Comparison of ENCODE assay signal across 21 mouse cellular contexts in the genomic region with DNA sequence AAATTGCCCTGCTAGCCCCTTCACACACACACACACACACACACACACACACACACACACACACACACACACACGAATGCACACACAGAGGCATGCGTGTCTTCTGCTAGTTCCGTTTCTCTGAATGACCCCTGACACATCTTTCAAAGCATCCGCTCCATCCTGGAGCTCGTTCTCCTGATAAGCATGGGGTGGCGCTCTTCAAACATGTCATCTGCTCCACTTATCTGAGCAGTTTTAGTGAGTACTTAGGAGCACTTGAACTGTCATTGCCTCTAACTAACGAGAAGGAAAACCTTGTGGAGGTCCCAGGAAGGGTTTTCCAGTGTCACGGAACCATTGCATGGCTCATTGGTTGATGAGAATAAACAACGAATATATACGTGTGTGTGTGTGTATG. TPM values are rescaled to one million over a fixed set of nuclear protein-coding genes. Genes with fewer than 3 reads are reported as not detected.
DNase-seq lines count a peak whose midpoint lies in the region; ATAC-seq and TF ChIP-seq lines count a peak whose summit lies in the region.
"Had no signal": no experiment of that assay in that cellular context is flagged by ENCODE, and none has a peak within 500 bp of the region (broad histone marks: within the 10 kb centered on the region; RNA-seq: fewer than 3 reads in every experiment).

No protein-coding gene starts in this region.

- no peaks in the 10 kb centered on the region for H3K27me3 ChIP-seq in heart, adult 2 months (ENCODE audit: control insufficient read depth, insufficient read depth, low read length)
- H3K27me3 ChIP-seq in heart, embryonic 11.5 days (ENCODE audit: control insufficient read depth, insufficient read depth, low read length) = peaks cover 16% of the 10 kb centered on the region
- H3K27me3 ChIP-seq: CH12.LX; embryonic facial prominence, embryonic 15.5 days had no signal

- DNase-seq in heart, adult 2 months = no peak
- DNase-seq in heart, postnatal 25 days (ENCODE audit: low spot score) = no peak
- peak; percentile 14 for DNase-seq in heart, postnatal 4 days
- DNase-seq in ES-CJ7 (ENCODE audit: low read depth, low spot score) (peak; percentile 22), MEL-GATA-1-ER (ENCODE audit: extremely low read depth, low read depth) (peak; percentile 52)
- no peak for DNase-seq in layer of hippocampus, adult 8-10 months (ENCODE audit: low spot score in 2 of 2)
- DNase-seq: adrenal gland, adult 8-10 months; cerebellum, adult 11 months; cerebellum, adult 8-10 months; cerebellum, postnatal 14 days; embryo, embryonic 11 days had no signal

- ATAC-seq in heart, embryonic 11.5 days (replicated peaks; ENCODE audit: insufficient number of reproducible peaks, low FRiP score, low TSS enrichment) = no peak
- ATAC-seq: forebrain, embryonic 14.5 days; intestine, embryonic 16.5 days had no signal

- 44% methylated on average over 10 of the region's 10 CpGs for WGBS in heart, adult 2 months
- 54% methylated on average over 10 of the region's 10 CpGs for WGBS in heart, embryonic 11.5 days (ENCODE audit: insufficient replicate concordance)

- peak; percentile 39 for TF ChIP-seq CTCF in heart, adult 2 months (IDR thresholded peaks at IDR 0.05)

- no peaks in the 10 kb centered on the region for H3K79me2 ChIP-seq in heart, adult 2 months (replicated peaks; ENCODE audit: control insufficient read depth, insufficient read depth, low read length)

- no peaks in the 10 kb centered on the region for H3K9me3 ChIP-seq in heart, embryonic 11.5 days (replicated peaks; ENCODE audit: control insufficient read depth, low read length)
- H3K9me3 ChIP-seq: embryonic facial prominence, embryonic 15.5 days; forebrain, embryonic 10.5 days; heart, embryonic 15.5 days; hindbrain, embryonic 10.5 days had no signal

- TF ChIP-seq POLR2A in heart, adult 2 months (IDR thresholded peaks at IDR 0.05; ENCODE audit: insufficient read depth, low read depth, low read length) = no peak

- intact Hi-C loops in heart, adult 2 months (cut with DNase I) = loop anchor here (5.0 kb wide), 1 partner anchor 154 kb away; no protein-coding TSS in a partner anchor
- intact Hi-C loops in heart, postnatal 25 days (cut with DNase I) = loop anchor here (10.0 kb wide), 1 partner anchor 157 kb away; no protein-coding TSS in a partner anchor

- TF ChIP-seq EP300 in heart, adult 2 months (IDR thresholded peaks at IDR 0.05; ENCODE audit: insufficient read depth, low read depth, low read length) = no peak

- no peak overlapping the region for H3K9ac ChIP-seq in heart, adult 2 months (ENCODE audit: low read depth, low read length)
- no peak overlapping the region for H3K9ac ChIP-seq in heart, embryonic 11.5 days (ENCODE audit: low read depth, low read length)
- H3K9ac ChIP-seq: embryonic facial prominence, embryonic 15.5 days; heart, embryonic 15.5 days; hindbrain, embryonic 14.5 days had no signal

- no peak overlapping the region for H3K4me2 ChIP-seq in heart, embryonic 11.5 days
- H3K4me2 ChIP-seq: embryonic facial prominence, embryonic 15.5 days; heart, embryonic 15.5 days; hindbrain, embryonic 14.5 days had no signal

- no peaks in the 10 kb centered on the region for H3K4me1 ChIP-seq in heart, adult 2 months (ENCODE audit: control insufficient read depth, insufficient read depth, low read length)
- no peaks in the 10 kb centered on the region for H3K4me1 ChIP-seq in heart, embryonic 11.5 days (ENCODE audit: control insufficient read depth, insufficient read depth, low read length)
- H3K4me1 ChIP-seq: embryonic facial prominence, embryonic 15.5 days; forebrain, embryonic 10.5 days; heart, embryonic 15.5 days; hindbrain, embryonic 10.5 days had no signal

- no peak overlapping the region for H3K4me3 ChIP-seq in heart, adult 2 months
- H3K4me3 ChIP-seq in heart, embryonic 11.5 days (ENCODE audit: low read depth, low read length) = no peak overlapping the region
- H3K4me3 ChIP-seq: embryonic facial prominence, embryonic 15.5 days; erythroblast, embryonic 14.5 days; forebrain, embryonic 10.5 days; heart, embryonic 15.5 days; hindbrain, embryonic 10.5 days had no signal

- H3K36me3 ChIP-seq in heart, adult 2 months (ENCODE audit: control insufficient read depth, insufficient read depth, low read length) = no peaks in the 10 kb centered on the region
- H3K36me3 ChIP-seq in heart, embryonic 11.5 days (ENCODE audit: control insufficient read depth, insufficient read depth, low read length) = no peaks in the 10 kb centered on the region
- H3K36me3 ChIP-seq: embryonic facial prominence, embryonic 15.5 days; forebrain, embryonic 10.5 days; heart, embryonic 15.5 days; hindbrain, embryonic 10.5 days had no signal

- H3K27ac ChIP-seq in heart, adult 2 months = no peak overlapping the region
- no peak overlapping the region for H3K27ac ChIP-seq in heart, embryonic 11.5 days (ENCODE audit: low read depth, low read length)
- H3K27ac ChIP-seq: embryonic facial prominence, embryonic 15.5 days; forebrain, embryonic 10.5 days; heart, embryonic 15.5 days; hindbrain, embryonic 10.5 days; hindbrain, embryonic 14.5 days had no signal

RNA-seq across cellular contexts. Expression of a gene that starts 22.0 kb away (rescaled TPM):
- 10 to 100 TPM; 51.0 to 53.1 TPM for total RNA-seq in heart, adult 2 months (2021)
- polyA plus RNA-seq in heart, adult 2 months (2012; rRNA removed) = 52.4 and 113 TPM in 2 replicates
- total RNA-seq in heart, postnatal 25 days (2021) = 10 to 100 TPM; 56.0 to 62.5 TPM
- total RNA-seq in heart, postnatal 4 days (2021) = 10 to 100 TPM; 84.4 to 86.9 TPM
- polyA plus RNA-seq in heart, embryonic 11.5 days (2014; fragmentation: Nextera tagmentation; extraction: Ambion mirVana) = 129 and 145 TPM in 2 replicates
- total RNA-seq in layer of hippocampus, adult 8-10 months (2022) = 100 to 1,000 TPM; 185 to 278 (median 222) TPM

Comparison
In these comparisons a context has a peak if more than half of its experiments do, and no peak if none do; other contexts are left out.
1. DNase-seq: peak in heart, postnatal 4 days (single experiment), ES-CJ7 (single experiment) and MEL-GATA-1-ER (single experiment); none in heart, adult 2 months (0 of 2), heart, postnatal 25 days (single experiment) and layer of hippocampus, adult 8-10 months (0 of 2).